Mouse (Mus musculus) midbrain, embryonic 13.5 days (tissue): Measurements from ENCODE around the gene Ssbp2. TPM values are rescaled to one million over a fixed set of nuclear protein-coding genes. Genes with fewer than 3 reads are reported as not detected.

Source experiments
- ATAC-seq: fragments of 200-750 bp; cut with Nextera tagmentation; 2 replicates; pipeline ENCODE4 v1.8.0; 2017; ENCODE audit warnings: mild to moderate bottlenecking, moderate TSS enrichment, moderate library complexity
- H3K27ac ChIP-seq: fragments of 300-500 bp; sonication (generic); 2 replicates; pipeline ENCODE4 v1.5.1; 2015; ENCODE audit warnings: inconsistent platforms, mild to moderate bottlenecking, moderate library complexity
- H3K27me3 ChIP-seq: fragments of 300-500 bp; sonication (generic); 2 replicates; pipeline ENCODE4 v1.6.1; 2015; ENCODE audit warnings: mild to moderate bottlenecking, inconsistent platforms
- H3K36me3 ChIP-seq: fragments of 300-500 bp; sonication (generic); 2 replicates; pipeline ENCODE4 v1.6.1; 2015; ENCODE audit warnings: mild to moderate bottlenecking, inconsistent platforms
- H3K4me1 ChIP-seq: fragments of 300-500 bp; sonication (generic); replicated peaks from 2 replicates; pipeline ENCODE4 v1.6.1; 2015; ENCODE audit warnings: inconsistent platforms
- H3K4me2 ChIP-seq: fragments of 300-500 bp; sonication (generic); replicated peaks from 2 replicates; pipeline ENCODE4 v1.6.1; 2015; ENCODE audit warnings: moderate library complexity, mild to moderate bottlenecking, inconsistent platforms
- H3K4me3 ChIP-seq: fragments of 300-500 bp; sonication (generic); replicated peaks from 2 replicates; pipeline ENCODE4 v1.5.1; 2015; ENCODE audit warnings: mild to moderate bottlenecking, inconsistent platforms
- H3K9ac ChIP-seq: fragments of 300-500 bp; sonication (generic); replicated peaks from 2 replicates; pipeline ENCODE4 v1.6.1; 2015; ENCODE audit warnings: mild to moderate bottlenecking, inconsistent platforms
- H3K9me3 ChIP-seq: fragments of 300-500 bp; sonication (generic); 2 replicates; pipeline ENCODE4 v1.6.1; 2016; ENCODE audit warnings: mild to moderate bottlenecking, inconsistent platforms
- WGBS: fragments of 180-500 bp; shearing (Covaris S2); methylation state at CpG from one replicate; pipeline ENCODE4 v1.1.7; 2015; 5-methylcytosine and 5-hydroxymethylcytosine counted together
- polyA plus RNA-seq: library from polyadenylated mRNA; unstranded; fragments of >200 nt; fragmentation: Nextera tagmentation; extraction: Ambion mirVana; gene quantifications from 2 replicates; pipeline ENCODE4 v1.2.1, GENCODE M21; 2015

Ssbp2 gene
- polyA plus RNA-seq, 1 experiment from 2014 or later: 231 TPM

DNA sequence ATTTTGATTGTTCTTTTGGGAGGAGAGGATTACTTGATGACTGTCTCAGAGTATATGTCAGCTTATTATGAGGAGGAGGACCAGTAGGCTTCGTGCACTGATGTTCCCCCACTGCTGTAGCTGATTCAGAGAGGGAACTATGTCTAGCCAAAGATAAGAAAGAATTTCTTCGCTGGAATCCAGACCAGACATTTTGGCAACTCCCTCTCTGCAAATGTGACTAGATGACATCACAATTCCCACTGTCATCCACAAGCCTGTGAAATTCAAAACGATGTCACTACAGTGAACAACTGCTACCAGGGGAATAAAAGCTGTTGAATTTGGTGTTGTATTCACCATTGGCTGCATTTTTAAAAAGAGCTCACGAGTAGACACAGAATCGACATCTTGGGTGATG is 11.1 kb upstream of the Ssbp2 start:
- WGBS: 80% methylated on average over 5 of the region's 5 CpGs
- no peak overlapping the region for H3K4me2 ChIP-seq
- no peak overlapping the region for H3K9ac ChIP-seq
- no peaks in the 10 kb centered on the region for H3K27me3 ChIP-seq
- no peaks in the 10 kb centered on the region for H3K4me1 ChIP-seq
- no peaks in the 10 kb centered on the region for H3K36me3 ChIP-seq
- H3K9me3 ChIP-seq: no peaks in the 10 kb centered on the region
- no peak for ATAC-seq
- H3K4me3 ChIP-seq: no peak overlapping the region
- H3K27ac ChIP-seq: no peak overlapping the region

GRCm38 (mm10) chr13:91451405-91452166 is 8.5 kb upstream of the Ssbp2 start:
- 75% methylated on average over 3 of the region's 3 CpGs for WGBS
- no peak for ATAC-seq
- Histone ChIP-seq H3K9me3 (no peaks in the 10 kb centered on the region), H3K27ac (no peak overlapping the region), H3K36me3 (no peaks in the 10 kb centered on the region), H3K4me1 (no peaks in the 10 kb centered on the region), H3K4me2 (no peak overlapping the region), H3K9ac (no peak overlapping the region), H3K27me3 (no peaks in the 10 kb centered on the region), H3K4me3 (no peak overlapping the region)

DNA sequence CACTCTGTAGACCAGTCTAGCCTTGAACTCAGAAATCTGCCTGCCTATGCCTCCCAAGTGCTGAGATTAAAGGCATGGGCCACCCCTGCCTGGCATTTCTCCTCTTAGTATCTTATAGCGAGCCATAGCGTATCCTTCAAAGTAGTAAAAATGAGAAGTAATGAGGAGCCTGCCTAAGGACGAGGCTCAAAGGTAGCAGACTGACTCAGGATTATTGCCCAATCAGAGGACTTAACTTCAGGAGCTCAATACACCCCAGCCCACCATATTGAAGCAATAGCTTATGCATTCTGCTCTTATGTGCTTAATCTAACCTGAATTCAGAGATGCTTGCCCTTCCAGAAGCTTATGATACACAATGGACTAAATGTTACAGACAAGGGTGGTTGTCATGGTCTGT is 7.8 kb upstream of the Ssbp2 start:
- 88% methylated on average over 3 of the region's 3 CpGs for WGBS
- H3K4me1 ChIP-seq: no peaks in the 10 kb centered on the region

DNA sequence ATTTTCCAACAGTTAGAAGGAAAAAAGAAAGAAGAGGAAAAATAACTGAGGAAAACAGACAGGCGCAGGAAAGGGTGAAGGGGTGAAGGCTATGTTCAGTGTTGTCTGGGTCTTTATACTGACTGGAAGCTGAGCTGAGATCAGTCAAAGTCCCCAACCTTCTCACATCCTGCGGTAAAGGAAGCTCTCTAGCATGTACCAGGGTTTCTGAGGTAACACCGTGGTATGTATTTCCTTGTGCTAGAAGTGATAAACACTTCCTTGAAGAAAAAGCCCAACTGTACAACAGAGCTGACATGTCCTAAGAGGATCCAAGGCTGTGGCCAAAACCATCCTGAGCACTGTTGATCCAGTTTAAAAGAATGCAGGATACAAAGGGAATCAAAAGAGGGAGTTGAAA is 6.8 kb upstream of the Ssbp2 start:
- H3K27me3 ChIP-seq: no peaks in the 10 kb centered on the region
- H3K4me2 ChIP-seq: no peak overlapping the region
- H3K9ac ChIP-seq: no peak overlapping the region
- WGBS: 88% methylated on average over 3 of the region's 3 CpGs
- H3K27ac ChIP-seq: no peak overlapping the region
- no peaks in the 10 kb centered on the region for H3K36me3 ChIP-seq
- ATAC-seq: no peak
- no peak overlapping the region for H3K4me3 ChIP-seq
- H3K4me1 ChIP-seq: no peaks in the 10 kb centered on the region
- H3K9me3 ChIP-seq: no peaks in the 10 kb centered on the region

More for the DNA sequence above, 7.8 kb upstream of the Ssbp2 start:
- Histone ChIP-seq H3K9me3 (no peaks in the 10 kb centered on the region), H3K36me3 (no peaks in the 10 kb centered on the region), H3K27me3 (no peaks in the 10 kb centered on the region), H3K27ac (no peak overlapping the region), H3K4me2 (no peak overlapping the region), H3K9ac (no peak overlapping the region), H3K4me3 (no peak overlapping the region)
- no peak for ATAC-seq

- 28% methylated on average over 2 of the region's 2 CpGs for WGBS
- ATAC-seq: no peak
- H3K9ac ChIP-seq: no peak overlapping the region
- H3K9me3 ChIP-seq: no peaks in the 10 kb centered on the region
- no peak overlapping the region for H3K27ac ChIP-seq
- H3K4me1 ChIP-seq: peaks cover 12% of the 10 kb centered on the region
- no peak overlapping the region for H3K4me3 ChIP-seq
- H3K4me2 ChIP-seq: no peak overlapping the region
- H3K27me3 ChIP-seq: no peaks in the 10 kb centered on the region
- no peaks in the 10 kb centered on the region for H3K36me3 ChIP-seq
Observed at GRCm38 (mm10) chr13:91456041-91456440, 4.0 kb upstream of the Ssbp2 start.

- H3K4me2 ChIP-seq: no peak overlapping the region
- no peaks in the 10 kb centered on the region for H3K9me3 ChIP-seq
- H3K27ac ChIP-seq: no peak overlapping the region
- H3K9ac ChIP-seq: no peak overlapping the region
- ATAC-seq: no peak
- H3K36me3 ChIP-seq: no peaks in the 10 kb centered on the region
- H3K4me1 ChIP-seq: peaks cover 12% of the 10 kb centered on the region
- H3K27me3 ChIP-seq: no peaks in the 10 kb centered on the region
- H3K4me3 ChIP-seq: no peak overlapping the region
- WGBS: 69% methylated on average over 3 of the region's 3 CpGs
Observed at GRCm38 (mm10) chr13:91456735-91457134, 3.3 kb upstream of the Ssbp2 start.

DNA sequence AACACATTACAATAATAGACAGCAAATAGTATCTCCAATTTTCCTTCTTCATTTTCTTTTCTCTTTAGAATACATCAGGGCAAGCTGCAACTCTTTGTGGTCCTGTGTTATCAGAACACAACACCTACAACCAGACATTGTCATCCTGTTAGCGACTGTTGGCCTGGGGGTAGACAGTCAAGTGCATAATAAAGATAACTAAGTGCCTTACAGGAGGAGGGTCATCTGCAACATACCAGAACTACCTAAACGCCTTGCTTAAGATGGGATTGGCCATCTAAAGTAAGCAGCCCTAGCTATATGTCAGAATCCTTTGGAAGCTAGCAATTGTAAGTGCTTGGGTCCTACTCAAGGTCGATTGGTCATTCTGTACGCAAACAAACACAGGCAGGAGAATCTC is 2.1 kb upstream of the Ssbp2 start:
- no peaks in the 10 kb centered on the region for H3K9me3 ChIP-seq
- no peaks in the 10 kb centered on the region for H3K36me3 ChIP-seq
- 80% methylated on average over 4 of the region's 4 CpGs for WGBS
- H3K4me3 ChIP-seq: no peak overlapping the region
- H3K4me2 ChIP-seq: no peak overlapping the region
- H3K27me3 ChIP-seq: no peaks in the 10 kb centered on the region
- no peak for ATAC-seq
- H3K4me1 ChIP-seq: peaks cover 20% of the 10 kb centered on the region
- no peak overlapping the region for H3K27ac ChIP-seq
- H3K9ac ChIP-seq: no peak overlapping the region

DNA sequence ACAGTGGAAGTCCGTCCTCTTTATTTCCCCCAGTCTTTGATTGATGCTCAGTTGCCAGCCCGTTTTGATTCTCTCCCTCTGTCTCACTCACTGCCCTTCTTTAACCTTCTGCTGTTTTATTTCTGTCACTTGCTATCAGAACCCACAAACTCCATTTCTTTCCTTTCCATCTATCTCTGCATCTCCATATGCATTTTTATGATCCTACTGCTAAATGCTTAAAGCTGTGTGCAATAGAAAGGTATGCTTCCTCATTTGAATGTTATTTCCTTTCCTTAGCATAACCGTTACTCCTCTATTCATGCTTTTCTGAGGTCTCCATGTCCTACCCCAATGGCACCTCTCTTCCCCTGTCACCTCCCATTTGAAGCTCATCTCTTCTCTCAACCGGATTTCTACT is 594 bp upstream of the Ssbp2 start:
- H3K9me3 ChIP-seq: no peaks in the 10 kb centered on the region
- no peaks in the 10 kb centered on the region for H3K27me3 ChIP-seq
- no peak for ATAC-seq
- H3K36me3 ChIP-seq: no peaks in the 10 kb centered on the region
- H3K4me3 ChIP-seq: no peak overlapping the region
- no peak overlapping the region for H3K4me2 ChIP-seq
- WGBS: 23% methylated on average over 4 of the region's 4 CpGs
- peak overlapping the region; percentile 95 for H3K27ac ChIP-seq
- H3K9ac ChIP-seq: no peak overlapping the region
- H3K4me1 ChIP-seq: peaks cover 32% of the 10 kb centered on the region

DNA sequence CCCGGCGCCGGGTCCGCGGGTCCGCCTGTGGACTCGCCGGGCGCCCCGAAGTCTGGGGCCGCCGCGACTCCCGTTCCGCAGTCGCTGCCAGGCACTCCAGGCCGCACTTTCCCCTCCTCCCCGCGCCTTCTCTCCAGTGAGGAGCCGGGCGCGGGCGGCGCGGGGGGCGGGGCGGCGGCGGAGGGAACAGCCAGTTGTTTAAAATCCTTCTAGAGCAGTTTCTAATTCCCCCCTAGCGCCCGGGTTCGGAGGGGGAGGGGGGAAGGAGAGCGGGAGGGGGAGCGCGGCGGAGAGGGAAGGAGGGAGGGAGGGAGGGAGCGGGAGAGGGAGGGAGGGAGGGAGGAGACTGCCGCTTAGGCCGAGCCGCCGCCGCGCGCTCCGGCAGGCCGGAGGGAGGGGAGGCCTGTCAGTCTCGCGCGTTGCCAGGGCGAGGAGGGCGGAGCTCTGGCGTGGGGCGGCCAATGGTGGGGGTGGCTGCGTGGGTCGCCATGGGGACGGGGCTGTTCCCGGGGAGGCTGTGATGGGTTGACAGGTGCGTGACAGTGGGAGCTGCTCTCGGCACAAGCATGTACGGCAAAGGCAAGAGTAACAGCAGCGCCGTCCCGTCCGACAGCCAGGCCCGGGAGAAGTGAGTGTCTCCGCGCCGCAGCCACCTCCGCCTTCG is 670 bp downstream of the Ssbp2 start:
- Histone ChIP-seq H3K4me2 (peak overlapping the region; percentile 87), H3K4me3 (peak overlapping the region; percentile 98), H3K36me3 (no peaks in the 10 kb centered on the region), H3K27ac (peak overlapping the region; percentile 96), H3K9me3 (no peaks in the 10 kb centered on the region), H3K4me1 (peaks cover 34% of the 10 kb centered on the region), H3K9ac (peak overlapping the region; percentile 92), H3K27me3 (no peaks in the 10 kb centered on the region)
- under 1% methylated on average over 47 of the region's 70 CpGs for WGBS
- ATAC-seq: peak; percentile 99

DNA sequence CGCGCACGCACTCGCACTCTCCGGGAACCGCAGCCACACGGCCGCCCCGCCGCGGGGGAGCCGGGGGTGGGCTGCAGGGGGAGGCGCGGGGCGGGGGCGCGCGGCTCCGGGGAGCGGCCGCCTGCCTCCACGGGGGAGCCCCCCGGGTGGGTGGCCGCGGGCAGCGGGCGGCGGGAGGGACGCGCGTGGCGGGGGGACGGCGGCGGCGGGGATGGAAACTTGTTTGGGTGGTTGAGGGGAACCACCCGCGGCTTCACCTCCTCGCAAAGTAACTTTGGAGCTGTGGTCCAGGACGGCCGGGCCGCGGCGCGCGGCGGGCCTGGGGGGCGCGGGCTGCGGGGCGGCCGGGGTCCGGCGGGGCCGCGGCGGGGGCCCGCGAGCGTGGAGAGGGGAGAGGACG is 1.2 kb downstream of the Ssbp2 start:
- peak overlapping the region; percentile 96 for H3K27ac ChIP-seq
- ATAC-seq: peak; percentile 32
- peak overlapping the region; percentile 92 for H3K9ac ChIP-seq
- H3K27me3 ChIP-seq: no peaks in the 10 kb centered on the region
- peaks cover 34% of the 10 kb centered on the region for H3K4me1 ChIP-seq
- no peaks in the 10 kb centered on the region for H3K9me3 ChIP-seq
- WGBS: 2% methylated on average over 30 of the region's 61 CpGs
- peak overlapping the region; percentile 87 for H3K4me2 ChIP-seq
- H3K4me3 ChIP-seq: peak overlapping the region; percentile 98
- no peaks in the 10 kb centered on the region for H3K36me3 ChIP-seq

DNA sequence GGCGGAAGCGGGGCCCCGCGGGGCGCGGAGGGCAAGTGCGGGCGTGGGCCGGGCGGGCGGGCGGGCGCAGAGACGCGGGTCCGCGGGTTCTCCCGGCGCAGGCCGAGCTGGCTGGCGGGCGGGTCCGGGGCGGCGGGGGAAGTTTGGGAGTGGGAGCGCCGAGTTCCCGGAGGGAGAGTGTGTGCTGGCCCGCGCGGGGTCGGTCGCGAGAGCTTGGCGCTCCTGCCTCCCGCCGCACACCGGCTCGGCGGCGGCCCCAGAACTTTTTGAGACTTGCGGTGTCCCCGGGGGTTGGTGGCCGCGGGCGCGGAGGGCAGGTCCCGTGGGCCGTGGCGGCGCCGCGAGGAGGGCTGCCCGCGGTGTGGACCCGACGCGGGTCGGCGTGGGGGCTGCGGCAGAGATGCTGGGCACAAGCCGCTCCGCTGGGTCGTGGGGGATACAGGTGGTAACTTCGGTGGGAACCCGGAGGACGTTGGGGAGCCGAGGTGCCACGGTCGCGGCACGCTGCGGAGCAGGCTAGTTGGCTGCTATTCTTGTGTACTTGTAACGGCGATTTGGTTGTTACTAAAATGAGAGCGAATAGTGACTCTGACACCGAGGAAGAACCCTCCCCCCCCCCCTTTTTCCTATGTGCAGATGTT is 1.7 kb downstream of the Ssbp2 start:
- no peaks in the 10 kb centered on the region for H3K9me3 ChIP-seq
- H3K4me2 ChIP-seq: peak overlapping the region; percentile 87
- under 1% methylated on average over 66 of the region's 77 CpGs for WGBS
- H3K4me3 ChIP-seq: peak overlapping the region; percentile 98
- peaks cover 34% of the 10 kb centered on the region for H3K4me1 ChIP-seq
- no peaks in the 10 kb centered on the region for H3K27me3 ChIP-seq
- H3K27ac ChIP-seq: peak overlapping the region; percentile 96
- H3K9ac ChIP-seq: peak overlapping the region; percentile 92
- ATAC-seq: 0 out of 2 replicates have a peak, but pooled peaks have one; percentile 0
- no peaks in the 10 kb centered on the region for H3K36me3 ChIP-seq

DNA sequence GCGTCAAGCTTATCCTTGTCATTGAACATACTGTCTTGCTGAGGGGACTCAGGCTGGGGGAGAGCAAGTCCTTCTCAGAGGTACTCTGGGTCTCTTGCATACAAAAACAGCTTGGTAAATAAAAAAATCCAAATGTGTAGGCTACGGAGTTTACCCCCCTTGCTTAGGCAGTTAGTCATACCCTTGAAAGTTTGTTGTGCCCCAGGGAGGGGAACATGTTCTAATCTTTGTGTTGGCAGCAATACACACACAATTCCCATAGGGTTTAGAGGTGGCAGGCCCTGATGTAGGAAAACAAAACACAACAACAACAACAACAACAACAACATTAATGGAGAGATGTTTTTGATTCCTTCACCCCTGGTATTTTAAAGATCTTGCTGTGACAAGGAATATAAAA is 2.3 kb downstream of the Ssbp2 start:
- H3K4me2 ChIP-seq: peak overlapping the region; percentile 87
- H3K9ac ChIP-seq: peak overlapping the region; percentile 92
- no peaks in the 10 kb centered on the region for H3K36me3 ChIP-seq
- peak overlapping the region; percentile 98 for H3K4me3 ChIP-seq
- 0% methylated on average over 2 of the region's 2 CpGs for WGBS
- H3K4me1 ChIP-seq: peaks cover 34% of the 10 kb centered on the region
- no peak for ATAC-seq
- H3K27me3 ChIP-seq: no peaks in the 10 kb centered on the region
- H3K9me3 ChIP-seq: no peaks in the 10 kb centered on the region
- H3K27ac ChIP-seq: peak overlapping the region; percentile 96
